Mouse (Mus musculus) heart, embryonic 10.5 days (tissue): Measurements from ENCODE around the gene Wdr46. TPM values are rescaled to one million over a fixed set of nuclear protein-coding genes. Genes with fewer than 3 reads are reported as not detected.

Source experiments
- DNase-seq: peaks from one replicate; pipeline ENCODE4 v3.0.0-alpha.2; 2017; ENCODE audit warnings: low spot score
- H3K27ac ChIP-seq: fragments of 300-500 bp; sonication (generic); 2 replicates; pipeline ENCODE4 v1.5.1; 2016; ENCODE audit warnings: mild to moderate bottlenecking
- H3K27me3 ChIP-seq: fragments of 300-500 bp; sonication (generic); 2 replicates; pipeline ENCODE4 v1.6.1; 2016; ENCODE audit warnings: mild to moderate bottlenecking; ENCODE audit not compliant: poor library complexity, insufficient read depth, severe bottlenecking
- H3K36me3 ChIP-seq: fragments of 300-500 bp; sonication (generic); 2 replicates; pipeline ENCODE4 v1.6.1; 2016; ENCODE audit warnings: mild to moderate bottlenecking, moderate library complexity
- H3K4me1 ChIP-seq: fragments of 300-500 bp; sonication (generic); 2 replicates; pipeline ENCODE4 v1.6.1; 2016; ENCODE audit warnings: mild to moderate bottlenecking
- H3K4me3 ChIP-seq: fragments of 300-500 bp; sonication (generic); 2 replicates; pipeline ENCODE4 v1.5.1; 2016; ENCODE audit warnings: mild to moderate bottlenecking, moderate library complexity
- H3K9me3 ChIP-seq: fragments of 300-500 bp; sonication (generic); 2 replicates; pipeline ENCODE4 v1.6.1; 2016; ENCODE audit warnings: mild to moderate bottlenecking, moderate library complexity
- WGBS: fragments of 180-500 bp; shearing (Covaris S2); methylation state at CpG from one replicate; pipeline ENCODE4 v1.1.7; 2016; 5-methylcytosine and 5-hydroxymethylcytosine counted together
- polyA plus RNA-seq: library from polyadenylated mRNA; unstranded; fragments of >200 nt; fragmentation: Nextera tagmentation; extraction: Ambion mirVana; gene quantifications from 2 replicates; pipeline ENCODE4 v1.2.1, GENCODE M21; 2016

Gene Wdr46
- polyA plus RNA-seq, 1 experiment from 2014 or later: 48.1 TPM

- Histone ChIP-seq H3K27ac (peak within 1 kb of the TSS; percentile 97), H3K4me3 (peak within 1 kb of the TSS; percentile 81), H3K36me3 (peaks cover 62% of the 10 kb centered on the region), H3K27me3 (no peaks in the 10 kb centered on the region), H3K4me1 (peaks cover 56% of the 10 kb centered on the region), H3K9me3 (no peaks in the 10 kb centered on the region)
- WGBS: under 1% methylated on average over 34 of the region's 34 CpGs
- peak; percentile 100 for DNase-seq
Observed at GRCm38 (mm10) chr17:33915671-33916250, 24.7 kb upstream of the Wdr46 start, which contains the start of the genes Tapbp and Zbtb22. Tapbp (plus strand) TSS chr17:33915899. Zbtb22 (plus strand) TSS chr17:33915904.

GRCm38 (mm10) chr17:33916294-33916693, 24.2 kb upstream of the Wdr46 start:
- H3K4me1 ChIP-seq: peaks cover 56% of the 10 kb centered on the region
- H3K4me3 ChIP-seq: peak overlapping the region; percentile 81
- peaks cover 56% of the 10 kb centered on the region for H3K36me3 ChIP-seq
- WGBS: 2% methylated on average over 19 of the region's 20 CpGs
- H3K9me3 ChIP-seq: no peaks in the 10 kb centered on the region
- peak overlapping the region; percentile 97 for H3K27ac ChIP-seq
- peak; percentile 89 for DNase-seq
- no peaks in the 10 kb centered on the region for H3K27me3 ChIP-seq

- H3K27ac ChIP-seq: peak overlapping the region; percentile 52; the same call in 1 of the 2 replicates
- peaks cover 51% of the 10 kb centered on the region for H3K4me1 ChIP-seq
- DNase-seq: no peak
- H3K27me3 ChIP-seq: no peaks in the 10 kb centered on the region
- H3K36me3 ChIP-seq: peaks cover 49% of the 10 kb centered on the region
- WGBS: 69% methylated on average over 31 of the region's 31 CpGs
- no peaks in the 10 kb centered on the region for H3K9me3 ChIP-seq
- peak overlapping the region; percentile 81 for H3K4me3 ChIP-seq
Observed at GRCm38 (mm10) chr17:33916847-33917655, 23.4 kb upstream of the Wdr46 start.

- Histone ChIP-seq H3K27ac (peak overlapping the region; percentile 52), H3K4me3 (peak overlapping the region; percentile 81; the same call in 1 of the 2 replicates)
Observed at GRCm38 (mm10) chr17:33917656-33918292, 22.7 kb upstream of the Wdr46 start.

GRCm38 (mm10) chr17:33918293-33919203, 21.9 kb upstream of the Wdr46 start:
- H3K4me1 ChIP-seq: peaks cover 47% of the 10 kb centered on the region
- H3K36me3 ChIP-seq: peaks cover 35% of the 10 kb centered on the region
- H3K27me3 ChIP-seq: no peaks in the 10 kb centered on the region
- peak overlapping the region; percentile 83; the same call in 1 of the 2 replicates for H3K27ac ChIP-seq
- no peaks in the 10 kb centered on the region for H3K9me3 ChIP-seq
- H3K4me3 ChIP-seq: peak overlapping the region; percentile 82
- WGBS: 52% methylated on average over 37 of the region's 37 CpGs
- no peak for DNase-seq

More at GRCm38 (mm10) chr17:33917656-33918292, 22.7 kb upstream of the Wdr46 start:
- 85% methylated on average over 18 of the region's 18 CpGs for WGBS
- Histone ChIP-seq H3K9me3 (no peaks in the 10 kb centered on the region), H3K4me1 (peaks cover 47% of the 10 kb centered on the region), H3K27me3 (no peaks in the 10 kb centered on the region), H3K36me3 (peaks cover 42% of the 10 kb centered on the region)
- no peak for DNase-seq

GRCm38 (mm10) chr17:33919351-33920281, 20.8 kb upstream of the Wdr46 start:
- H3K9me3 ChIP-seq: no peaks in the 10 kb centered on the region
- under 1% methylated on average over 52 of the region's 52 CpGs for WGBS
- H3K4me3 ChIP-seq: peak overlapping the region; percentile 82
- H3K4me1 ChIP-seq: peaks cover 47% of the 10 kb centered on the region
- peak; percentile 92 for DNase-seq
- peaks cover 25% of the 10 kb centered on the region for H3K36me3 ChIP-seq
- H3K27me3 ChIP-seq: no peaks in the 10 kb centered on the region
- H3K27ac ChIP-seq: peak overlapping the region; percentile 83

GRCm38 (mm10) chr17:33920282-33921097, 20.0 kb upstream of the Wdr46 start:
- peak overlapping the region; percentile 83 for H3K27ac ChIP-seq
- H3K4me3 ChIP-seq: peak overlapping the region; percentile 82
- WGBS: under 1% methylated on average over 36 of the region's 36 CpGs
- no peaks in the 10 kb centered on the region for H3K27me3 ChIP-seq
- peaks cover 41% of the 10 kb centered on the region for H3K4me1 ChIP-seq
- peak; percentile 92 for DNase-seq
- peaks cover 22% of the 10 kb centered on the region for H3K36me3 ChIP-seq
- no peaks in the 10 kb centered on the region for H3K9me3 ChIP-seq

- Histone ChIP-seq H3K27ac (no peak overlapping the region), H3K4me3 (0 out of 2 replicates have a peak overlapping the region, but pooled peaks have one; percentile 82), H3K9me3 (no peaks in the 10 kb centered on the region), H3K27me3 (no peaks in the 10 kb centered on the region), H3K4me1 (peaks cover 41% of the 10 kb centered on the region), H3K36me3 (peaks cover 26% of the 10 kb centered on the region)
- no peak for DNase-seq
- 87% methylated on average over 7 of the region's 7 CpGs for WGBS
Observed at GRCm38 (mm10) chr17:33921361-33921760, 19.1 kb upstream of the Wdr46 start.

- Histone ChIP-seq H3K4me1 (peaks cover 21% of the 10 kb centered on the region), H3K36me3 (peaks cover 11% of the 10 kb centered on the region; the same call in 1 of the 2 replicates), H3K27me3 (no peaks in the 10 kb centered on the region), H3K4me3 (no peak overlapping the region), H3K9me3 (no peaks in the 10 kb centered on the region), H3K27ac (no peak overlapping the region)
- WGBS: 78% methylated on average over 10 of the region's 10 CpGs
- DNase-seq: no peak
Observed at GRCm38 (mm10) chr17:33924577-33925283, 15.7 kb upstream of the Wdr46 start.

- Histone ChIP-seq H3K27ac (no peak overlapping the region), H3K27me3 (no peaks in the 10 kb centered on the region), H3K4me1 (peaks cover 16% of the 10 kb centered on the region), H3K4me3 (no peak overlapping the region), H3K36me3 (peaks cover 11% of the 10 kb centered on the region; the same call in 1 of the 2 replicates), H3K9me3 (no peaks in the 10 kb centered on the region)
- DNase-seq: no peak
- WGBS: 79% methylated on average over 21 of the region's 21 CpGs
Observed at GRCm38 (mm10) chr17:33925406-33926116, 14.9 kb upstream of the Wdr46 start.
